Mouse (Mus musculus) cerebral cortex, adult 2 months (tissue): Measurements from ENCODE around the gene Fam167b.

Experiments
- WGBS: fragments of 180-500 bp; shearing (Covaris S2); methylation state at CpG from one replicate; pipeline ENCODE4 v1.1.7; 2018; 5-methylcytosine and 5-hydroxymethylcytosine counted together

Fam167b gene

GRCm38 (mm10) chr4:129561184-129561583 lies 17.2 kb downstream of the Fam167b start:
- WGBS = 91% methylated on average over 5 of the region's 5 CpGs

GRCm38 (mm10) chr4:129558321-129558955 lies 19.9 kb downstream of the Fam167b start:
- 90% methylated on average over 12 of the region's 12 CpGs for WGBS

- 85% methylated on average over 9 of the region's 9 CpGs for WGBS
Observed at GRCm38 (mm10) chr4:129557256-129557808, 21.0 kb downstream of the Fam167b start.

- WGBS = 9% methylated on average over 33 of the region's 33 CpGs
Observed at GRCm38 (mm10) chr4:129556532-129557223, 21.7 kb downstream of the Fam167b start.

GRCm38 (mm10) chr4:129555862-129556531 lies 22.4 kb downstream of the Fam167b start:
- WGBS = 1% methylated on average over 24 of the region's 24 CpGs

- 6% methylated on average over 16 of the region's 16 CpGs for WGBS
Observed at GRCm38 (mm10) chr4:129555421-129555861, 22.9 kb downstream of the Fam167b start.

- WGBS = 64% methylated on average over 6 of the region's 6 CpGs
Observed at GRCm38 (mm10) chr4:129554512-129554911, 23.8 kb downstream of the Fam167b start.

GRCm38 (mm10) chr4:129550295-129550694 lies 28.1 kb downstream of the Fam167b start:
- 91% methylated on average over 1 of the region's 1 CpGs for WGBS

- WGBS = 96% methylated on average over 2 of the region's 2 CpGs
Observed at GRCm38 (mm10) chr4:129549306-129549705, 29.0 kb downstream of the Fam167b start.

- WGBS = 82% methylated on average over 4 of the region's 4 CpGs
Observed at GRCm38 (mm10) chr4:129547631-129548030, 30.7 kb downstream of the Fam167b start.

GRCm38 (mm10) chr4:129544106-129544505 lies 34.2 kb downstream of the Fam167b start:
- 85% methylated on average over 4 of the region's 4 CpGs for WGBS

GRCm38 (mm10) chr4:129542592-129543141 lies 35.7 kb downstream of the Fam167b start, which contains the start of gene Hdac1:
Hdac1 (minus strand) TSS chr4:129542713.
- under 1% methylated on average over 46 of the region's 46 CpGs for WGBS

- WGBS = 1% methylated on average over 30 of the region's 30 CpGs
Observed at GRCm38 (mm10) chr4:129541868-129542591, 36.3 kb downstream of the Fam167b start.

GRCm38 (mm10) chr4:129540012-129540411 lies 38.3 kb downstream of the Fam167b start:
- 83% methylated on average over 6 of the region's 6 CpGs for WGBS

GRCm38 (mm10) chr4:129528901-129529300 lies 49.4 kb downstream of the Fam167b start:
- 96% methylated on average over 6 of the region's 6 CpGs for WGBS
